Mouse (Mus musculus): ENCODE results near the gene Arr3.

Arr3 gene

DNA sequence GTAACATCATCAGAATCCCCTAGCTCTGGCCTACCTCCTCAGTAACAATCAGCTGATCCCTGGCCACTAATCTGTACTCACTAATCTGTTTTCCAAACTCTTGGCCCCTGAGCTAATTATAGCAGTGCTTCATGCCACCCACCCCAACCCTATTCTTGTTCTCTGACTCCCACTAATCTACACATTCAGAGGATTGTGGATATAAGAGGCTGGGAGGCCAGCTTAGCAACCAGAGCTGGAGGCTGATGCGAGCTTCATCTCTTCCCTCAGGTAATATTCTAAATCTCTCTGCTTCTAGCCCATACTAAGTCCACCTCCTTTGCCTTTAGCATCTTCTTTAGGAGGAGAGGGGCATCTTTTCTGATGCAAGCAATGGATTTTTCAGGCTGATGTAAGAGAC is at the start of gene Arr3:
Gene Arr3, plus strand, starts transcription at position 184 of the 400 bp plus-strand sequence.
- no peak for DNase-seq

DNA sequence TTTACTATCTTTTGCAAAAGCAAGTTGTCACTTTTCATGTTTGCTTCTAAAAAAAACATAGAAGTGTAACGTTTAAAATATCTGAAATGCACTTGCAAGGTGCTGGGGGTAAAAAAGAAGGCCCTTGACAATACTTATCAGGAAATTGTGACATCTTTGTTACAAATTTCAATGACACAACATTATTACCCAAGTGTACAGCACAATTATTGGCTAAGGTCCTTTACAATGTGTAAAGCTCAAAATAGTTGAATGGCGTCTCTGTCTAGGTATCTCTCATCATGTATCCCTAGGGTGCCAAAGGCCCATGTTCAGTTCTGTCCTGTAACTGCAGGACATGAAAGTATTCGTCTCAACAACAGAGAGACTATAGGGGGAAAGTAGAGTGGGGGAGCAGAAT is 49.3 kb upstream of the Arr3 start:
- DNase-seq = no peak

DNA sequence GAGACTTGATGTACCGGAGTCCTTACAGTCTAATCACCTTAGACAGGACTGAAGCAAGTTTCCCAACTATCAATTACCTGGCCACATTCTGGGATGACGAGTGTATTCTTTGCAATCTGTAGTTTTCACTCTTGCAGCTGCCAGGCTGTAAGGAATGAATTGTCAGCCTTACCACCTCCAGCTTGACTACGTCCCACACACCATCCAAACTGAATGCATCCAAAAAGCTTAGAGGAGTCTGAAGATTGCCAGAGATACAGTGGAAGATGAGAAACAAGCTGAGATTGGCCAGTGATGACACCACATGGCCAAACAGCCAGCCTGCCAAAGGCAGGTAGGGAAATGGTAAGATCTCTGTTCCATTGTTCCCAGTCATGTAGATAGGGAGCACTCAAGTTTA is 39.6 kb upstream of the Arr3 start:
- DNase-seq = no peak

DNA sequence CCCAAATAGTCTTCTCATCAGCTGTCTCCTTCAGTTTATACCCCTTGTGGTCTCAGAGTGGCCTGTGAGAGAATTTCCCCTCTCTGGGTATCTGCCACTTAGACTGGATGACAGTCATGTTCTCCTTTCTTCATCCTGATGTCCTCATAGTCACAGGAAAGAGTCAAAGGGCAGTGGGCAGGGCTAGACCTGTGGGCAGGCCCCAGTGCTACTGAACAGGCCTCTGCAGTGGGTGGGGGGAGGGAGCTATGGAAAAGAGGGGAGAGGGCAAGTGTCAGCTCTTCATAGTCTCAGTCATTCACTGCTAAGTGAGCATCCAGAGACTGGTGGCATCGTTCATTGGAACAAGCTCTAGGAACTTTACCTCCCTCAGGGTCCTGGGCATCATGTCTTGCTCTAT is 33.3 kb upstream of the Arr3 start, which contains the start of gene Awat1:
Gene Awat1, plus strand, starts transcription at position 301 of the 400 bp plus-strand sequence.
- DNase-seq = no peak

DNA sequence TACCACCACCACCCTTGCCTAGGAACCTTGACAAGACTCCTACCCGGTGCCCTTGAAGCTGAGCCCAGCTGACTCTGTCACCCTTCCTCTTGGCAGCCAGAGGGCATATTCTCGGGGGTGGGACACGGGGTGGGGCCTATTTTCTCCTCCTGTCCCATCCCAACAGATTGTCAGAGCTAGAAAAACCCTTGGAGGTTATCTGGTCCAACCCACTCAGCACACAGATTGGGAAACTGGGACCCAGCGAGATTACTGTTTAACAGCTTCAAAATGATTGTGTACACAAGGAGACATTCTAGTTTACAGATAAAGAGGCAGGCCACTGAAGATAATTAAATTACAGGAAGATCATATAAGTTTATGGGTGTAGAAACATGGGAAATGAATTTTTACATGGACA is 10.5 kb upstream of the Arr3 start, which contains the start of gene P2ry4:
Gene P2ry4, minus strand, starts transcription at position 79 of the 400 bp plus-strand sequence.
- no peak for DNase-seq

DNA sequence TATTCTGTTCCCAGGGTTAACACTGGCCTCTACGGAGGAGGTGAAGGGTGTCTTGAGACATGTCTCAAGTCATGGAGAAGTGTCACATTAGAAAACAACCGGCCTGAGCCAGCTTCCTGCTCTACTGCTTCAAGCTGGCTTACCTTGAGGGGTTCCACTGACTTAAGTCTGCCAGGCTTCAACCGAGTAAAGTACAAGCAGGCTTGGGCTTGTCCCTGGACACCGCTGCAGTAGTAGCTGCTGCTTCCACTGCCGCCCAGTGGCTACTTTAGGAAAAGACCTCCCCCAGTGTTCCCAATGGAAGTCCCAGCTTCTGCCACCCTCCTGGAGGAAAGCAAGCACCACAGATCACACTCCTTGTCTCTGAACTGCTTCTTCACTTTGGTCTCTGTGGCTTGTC is 7.9 kb upstream of the Arr3 start:
- no peak for DNase-seq

DNA sequence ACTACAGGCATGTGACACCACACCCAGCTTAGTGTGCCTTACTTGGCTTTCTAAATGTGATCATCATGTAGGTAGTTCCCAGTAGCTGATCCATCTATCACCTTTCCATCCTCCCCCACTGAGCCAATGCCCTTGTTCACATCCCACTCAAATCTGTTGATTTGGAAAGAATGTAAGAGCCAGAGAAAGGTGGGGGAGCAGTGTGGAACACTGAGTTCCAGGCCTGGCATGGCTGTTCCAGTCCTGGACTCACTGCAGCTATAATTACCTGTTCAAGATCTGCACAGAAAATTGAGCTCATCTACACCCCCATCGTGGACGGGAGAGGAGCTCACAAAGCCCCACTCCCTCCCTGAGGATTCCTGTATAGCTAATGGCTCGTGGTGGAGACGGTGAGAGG is 5.5 kb upstream of the Arr3 start:
- DNase-seq = no peak

DNA sequence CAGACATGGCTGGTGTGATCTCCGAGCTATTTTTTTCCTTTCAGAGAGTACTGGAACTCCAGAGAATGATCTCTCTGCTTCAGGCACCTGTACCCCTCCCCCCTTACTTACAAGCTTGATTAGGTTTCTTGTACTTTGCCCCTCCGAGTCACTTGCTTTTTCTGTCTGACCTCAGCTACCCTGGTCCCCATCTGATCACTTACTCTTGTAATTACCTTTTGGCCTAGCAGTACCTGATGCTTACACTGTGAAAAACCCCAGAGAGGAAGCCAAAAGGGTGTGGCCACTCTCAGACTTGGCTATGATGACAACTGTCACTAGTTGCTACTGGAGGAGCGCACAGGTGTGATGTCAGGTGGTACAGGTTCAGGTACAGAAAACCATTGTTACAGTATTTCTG is 13.2 kb downstream of the Arr3 start:
- DNase-seq = no peak

DNA sequence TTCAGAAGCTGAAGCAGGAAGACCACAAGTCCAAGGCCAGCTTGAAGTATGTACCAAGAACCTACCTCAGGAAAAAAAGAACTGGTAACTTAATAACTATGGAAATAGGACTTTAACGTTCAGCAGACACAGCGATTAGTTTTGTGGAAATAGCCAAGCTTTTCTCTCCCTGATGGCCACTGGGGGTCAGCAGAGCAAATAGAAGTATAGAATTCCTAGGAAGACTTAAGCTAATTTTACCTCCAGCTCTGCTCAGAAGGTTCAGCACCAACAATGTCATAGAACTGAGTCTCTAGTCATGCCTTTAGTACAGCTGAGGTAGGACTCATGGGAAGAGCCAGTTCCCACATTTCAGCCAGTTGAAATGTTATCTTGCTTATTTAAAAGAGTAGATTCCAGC is 16.1 kb downstream of the Arr3 start:
- DNase-seq = no peak

DNA sequence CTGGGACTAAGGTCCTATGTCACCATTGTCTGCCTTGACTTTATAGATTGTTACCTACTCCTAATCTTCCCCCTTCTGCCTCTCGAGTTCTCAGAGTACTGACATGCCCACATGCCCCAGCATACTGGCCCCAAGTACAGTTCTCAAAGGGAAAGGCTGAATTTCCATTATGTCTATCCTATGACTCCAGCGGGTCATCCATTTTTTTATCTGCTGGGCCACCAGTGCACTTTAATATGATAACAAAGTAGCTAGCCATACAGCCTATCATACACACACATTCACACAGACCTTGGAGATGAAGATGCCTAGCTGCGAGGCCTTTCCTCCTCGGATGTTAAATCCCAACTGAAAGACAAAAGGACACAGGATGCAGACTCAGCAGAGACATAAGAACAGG is 18.9 kb downstream of the Arr3 start:
- DNase-seq = no peak

DNA sequence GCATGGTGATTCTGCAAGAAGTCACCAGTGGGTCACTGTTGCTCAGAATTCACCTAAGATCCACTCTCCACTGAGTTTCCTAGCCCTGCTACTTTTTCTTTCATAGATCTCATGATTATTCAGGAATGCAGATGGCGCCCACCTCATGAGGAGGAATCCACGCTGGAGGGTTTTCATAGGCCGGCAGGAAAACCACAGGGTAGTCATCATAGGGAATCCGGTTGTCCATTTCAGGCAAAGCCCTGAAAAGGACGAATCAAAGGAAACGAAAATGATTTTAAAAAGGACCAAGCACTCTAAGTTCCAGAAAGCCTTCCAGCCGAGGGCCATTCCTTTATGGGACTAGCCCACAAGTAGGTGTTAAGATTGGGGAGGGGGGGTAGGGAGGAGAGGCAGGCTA is 19.8 kb downstream of the Arr3 start:
- no peak for DNase-seq

DNA sequence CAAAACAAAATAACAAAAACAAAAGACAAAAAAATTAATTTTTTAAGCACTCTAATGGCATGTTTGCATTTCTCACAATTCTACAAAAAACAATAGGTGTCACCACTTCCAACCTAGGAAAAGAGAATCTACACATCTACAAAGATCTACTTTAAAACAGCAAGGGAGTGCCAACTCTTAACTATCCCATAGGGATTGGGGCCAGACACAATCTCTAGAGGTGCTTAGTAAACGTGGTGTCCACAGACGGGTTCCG is 20.2 kb downstream of the Arr3 start, which contains the start of gene Kif4:
Gene Kif4, plus strand, starts transcription at position 192 of the 256 bp plus-strand sequence.
- no peak for DNase-seq

DNA sequence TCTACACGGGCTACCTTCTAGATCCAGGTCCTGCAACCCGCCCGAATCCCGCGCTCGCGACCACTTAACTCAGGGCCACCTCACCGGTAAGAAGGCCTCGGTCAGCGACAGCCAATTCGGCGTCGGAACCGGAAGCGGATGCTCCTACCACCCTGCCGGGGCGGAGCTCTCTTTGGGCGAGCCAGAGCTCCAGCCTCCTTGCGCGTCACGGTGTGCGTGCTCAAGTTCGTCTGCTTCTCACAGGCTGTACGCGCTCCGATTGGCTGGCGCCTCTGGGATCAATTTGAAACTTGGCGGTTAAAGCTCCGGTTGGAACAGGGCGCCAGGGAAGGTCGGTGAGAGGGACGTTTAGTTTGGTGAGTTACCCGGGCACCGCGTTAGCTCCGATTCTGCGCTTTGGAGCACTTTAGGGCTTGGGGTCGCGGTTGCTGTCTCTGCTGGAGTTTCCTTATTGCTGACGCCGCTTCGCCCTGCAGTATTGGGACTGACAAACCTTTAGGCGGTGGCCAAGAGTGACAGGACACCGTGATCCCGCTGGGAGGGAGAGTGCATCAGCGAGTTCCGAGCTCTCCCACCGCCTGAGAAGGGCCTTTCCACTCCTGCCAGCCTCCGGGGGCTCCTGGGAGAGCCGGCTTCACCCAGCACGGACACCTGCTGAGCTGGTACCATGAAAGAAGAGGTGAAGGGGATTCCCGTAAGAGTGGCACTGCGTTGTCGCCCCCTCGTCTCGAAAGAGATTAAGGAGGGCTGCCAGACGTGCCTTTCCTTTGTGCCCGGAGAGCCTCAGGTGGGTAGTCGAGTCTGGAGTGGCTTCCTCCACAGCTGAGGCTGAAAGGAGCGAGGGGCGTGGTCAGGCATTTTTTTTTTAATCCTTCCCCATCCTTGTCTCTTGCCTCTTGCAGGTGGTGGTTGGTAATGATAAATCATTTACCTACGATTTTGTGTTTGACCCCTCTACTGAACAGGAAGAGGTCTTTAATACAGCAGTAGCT is 20.8 kb downstream of the Arr3 start, which contains the start of gene Pdzd11:
Gene Pdzd11, minus strand, starts transcription at position 767 of the 992 bp plus-strand sequence.
- DNase-seq = peak; percentile 88

DNA sequence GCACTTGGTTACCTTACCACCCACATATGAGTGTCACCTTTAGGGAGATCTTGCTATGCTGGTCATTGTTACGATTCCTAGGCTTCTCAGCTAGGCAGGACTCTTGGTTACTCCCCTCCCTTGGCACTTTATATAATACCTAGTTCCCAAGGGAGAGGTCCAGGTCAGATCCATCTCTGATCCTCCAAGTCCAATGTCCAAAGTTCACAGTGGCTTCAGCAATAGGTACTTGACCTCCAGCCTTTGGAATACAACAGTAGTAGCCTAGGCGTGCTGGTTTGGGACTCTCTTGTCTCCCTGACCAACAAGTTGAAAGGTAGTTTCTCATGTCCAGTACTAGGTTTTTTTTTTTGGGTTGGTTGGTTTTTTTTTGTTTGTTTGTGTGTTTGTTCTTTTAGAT is 23.8 kb downstream of the Arr3 start:
- DNase-seq = no peak

DNA sequence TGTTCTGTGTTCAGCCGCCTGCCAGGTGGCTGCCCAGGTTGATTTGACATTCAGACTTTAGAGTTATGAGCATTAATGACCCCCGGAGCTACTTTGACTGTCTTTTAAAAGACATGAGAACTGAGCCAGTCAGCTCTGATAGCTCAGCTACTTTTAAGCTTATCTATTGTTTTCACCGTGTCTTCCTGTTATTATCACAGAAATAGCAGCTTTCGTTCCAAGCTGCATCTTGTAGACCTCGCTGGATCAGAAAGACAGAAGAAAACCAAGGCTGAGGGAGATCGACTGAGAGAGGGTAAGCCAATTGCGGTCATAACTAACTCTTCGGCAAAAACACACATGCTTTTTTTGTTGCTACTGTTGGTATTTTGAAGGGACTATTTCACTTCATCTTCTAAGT is 33.2 kb downstream of the Arr3 start:
- no peak for DNase-seq

DNA sequence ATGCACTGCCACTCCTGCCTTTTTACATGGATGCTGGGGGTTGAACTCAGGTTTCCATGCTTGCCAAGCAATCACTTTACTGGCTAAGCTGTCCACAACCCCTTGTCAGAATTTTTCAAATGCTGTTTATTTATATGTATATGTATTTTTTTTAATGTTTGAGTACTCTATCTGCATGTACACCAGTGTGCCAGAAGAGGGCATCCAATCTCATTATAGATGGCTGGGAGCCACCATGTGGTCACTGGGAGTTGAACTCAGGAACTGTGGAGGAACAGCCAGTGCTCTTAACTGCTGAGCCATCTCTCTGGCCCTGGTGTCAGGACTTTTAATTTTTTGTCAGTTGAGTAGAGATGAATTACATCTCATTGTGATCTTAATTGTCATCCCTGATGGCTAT is 47.6 kb downstream of the Arr3 start:
- no peak for DNase-seq

DNA sequence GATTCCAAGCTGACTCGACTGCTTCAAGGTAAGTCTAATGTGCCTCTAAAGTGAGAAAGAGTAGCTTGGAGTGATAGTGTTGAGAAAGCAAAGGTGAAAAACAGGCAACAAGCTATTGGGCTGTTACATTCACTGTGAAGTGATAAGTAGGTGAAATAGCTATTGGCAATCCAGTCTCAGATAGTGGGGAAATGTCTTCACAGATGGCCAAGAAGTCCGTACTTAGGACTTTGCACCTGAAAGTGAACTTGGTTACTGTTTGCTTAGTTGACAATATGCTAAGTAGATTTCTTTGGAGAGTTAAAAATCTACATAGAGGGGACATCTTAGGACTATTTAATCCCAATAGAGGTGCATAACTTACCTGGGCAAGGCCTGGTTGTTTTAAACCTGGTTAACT is 59.5 kb downstream of the Arr3 start:
- DNase-seq = no peak

All from cerebellum, adult 11-12 months (tissue).